Mouse (Mus musculus) embryonic facial prominence, embryonic 10.5 days (tissue): ENCODE data around the gene Rnf34. TPM values are rescaled to one million over a fixed set of nuclear protein-coding genes. Genes with fewer than 3 reads are reported as not detected.

Source experiments
- DNase-seq: peaks from one replicate; pipeline ENCODE4 v3.0.0-alpha.2; 2017; ENCODE audit warnings: low spot score
- H3K27ac ChIP-seq: fragments of 300-500 bp; sonication (generic); replicated peaks from 2 replicates; pipeline ENCODE4 v1.5.1; 2016; ENCODE audit warnings: mild to moderate bottlenecking
- H3K27me3 ChIP-seq: fragments of 300-500 bp; sonication (generic); replicated peaks from 2 replicates; pipeline ENCODE4 v1.6.1; 2016; ENCODE audit warnings: low read depth, mild to moderate bottlenecking; ENCODE audit not compliant: poor library complexity, severe bottlenecking
- H3K36me3 ChIP-seq: fragments of 300-500 bp; sonication (generic); replicated peaks from 2 replicates; pipeline ENCODE4 v1.6.1; 2016; ENCODE audit warnings: mild to moderate bottlenecking, moderate library complexity
- H3K4me1 ChIP-seq: fragments of 300-500 bp; sonication (generic); 2 replicates; pipeline ENCODE4 v1.6.1; 2016
- H3K4me3 ChIP-seq: fragments of 300-500 bp; sonication (generic); 2 replicates; pipeline ENCODE4 v1.5.1; 2016; ENCODE audit warnings: mild to moderate bottlenecking, moderate library complexity
- H3K9me3 ChIP-seq: fragments of 300-500 bp; sonication (generic); 2 replicates; pipeline ENCODE4 v1.6.1; 2016; ENCODE audit warnings: mild to moderate bottlenecking
- WGBS: fragments of 180-500 bp; shearing (Covaris S2); methylation state at CpG from one replicate; pipeline ENCODE4 v1.1.7; 2016; 5-methylcytosine and 5-hydroxymethylcytosine counted together
- polyA plus RNA-seq: library from polyadenylated mRNA; unstranded; fragments of >200 nt; fragmentation: Nextera tagmentation; extraction: Ambion mirVana; gene quantifications from 2 replicates; pipeline ENCODE4 v1.2.1, GENCODE M21; 2016

Rnf34 gene
- polyA plus RNA-seq, 1 experiment from 2014 or later, result 48.5 TPM

DNA sequence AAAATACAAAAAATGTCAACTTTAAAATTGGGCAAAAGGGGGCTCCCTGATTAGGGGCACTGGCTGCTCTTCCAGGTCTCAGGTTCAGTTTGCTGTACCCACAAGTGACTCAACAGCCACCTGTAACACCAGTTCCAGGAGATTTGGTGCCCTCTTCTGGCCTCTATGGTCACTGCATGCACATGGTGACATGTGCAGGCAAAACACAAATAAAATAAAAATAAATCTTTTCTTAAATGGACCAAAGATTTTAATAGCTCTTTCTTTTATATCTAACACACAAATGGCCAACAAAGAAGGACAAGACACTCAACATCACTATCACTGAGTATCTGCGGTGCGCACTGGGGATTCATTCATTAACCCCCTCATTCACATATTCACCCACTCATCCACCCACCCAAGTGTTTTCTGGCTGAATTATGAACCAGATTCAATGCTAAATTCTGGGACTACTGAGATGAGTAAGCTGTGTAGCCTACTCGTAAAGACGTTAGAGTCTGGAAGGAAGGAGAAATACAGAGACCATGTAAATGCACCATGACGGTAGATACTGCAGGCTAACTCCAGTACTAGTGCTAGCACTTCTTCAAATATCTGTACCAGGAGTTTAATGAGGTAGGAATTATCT lies 44.3 kb downstream of the Rnf34 start:
- WGBS, result 90% methylated on average over 5 of the region's 5 CpGs
- Histone ChIP-seq H3K27me3 (no peaks in the 10 kb centered on the region), H3K27ac (no peak overlapping the region), H3K4me1 (peaks cover 29% of the 10 kb centered on the region), H3K4me3 (no peak overlapping the region), H3K36me3 (peaks cover 33% of the 10 kb centered on the region), H3K9me3 (no peaks in the 10 kb centered on the region)
- peak; percentile 63 for DNase-seq

DNA sequence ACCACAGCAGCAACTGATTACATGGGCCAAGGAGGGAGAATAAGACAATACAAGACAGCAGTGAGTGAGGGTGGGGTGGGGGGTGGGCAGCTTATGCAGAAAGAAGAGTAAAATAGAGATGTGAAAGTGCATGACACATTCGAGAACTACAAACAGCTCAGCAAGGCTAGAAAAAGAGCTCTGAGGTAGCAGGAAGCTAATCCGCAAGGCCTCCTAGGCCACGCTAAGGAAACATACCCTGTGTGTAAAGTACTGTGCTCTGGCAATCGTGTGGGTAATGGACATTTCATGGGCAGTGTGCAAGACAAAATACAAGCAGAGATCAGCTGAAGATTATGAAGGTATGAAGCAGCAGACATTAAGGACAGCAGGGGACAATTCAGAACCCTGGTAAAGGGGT lies 45.0 kb downstream of the Rnf34 start:
- Histone ChIP-seq H3K4me3 (no peak overlapping the region), H3K27me3 (no peaks in the 10 kb centered on the region), H3K36me3 (peaks cover 32% of the 10 kb centered on the region), H3K9me3 (no peaks in the 10 kb centered on the region), H3K27ac (no peak overlapping the region), H3K4me1 (peaks cover 32% of the 10 kb centered on the region)
- DNase-seq, result no peak
- WGBS, result 79% methylated on average over 4 of the region's 4 CpGs

DNA sequence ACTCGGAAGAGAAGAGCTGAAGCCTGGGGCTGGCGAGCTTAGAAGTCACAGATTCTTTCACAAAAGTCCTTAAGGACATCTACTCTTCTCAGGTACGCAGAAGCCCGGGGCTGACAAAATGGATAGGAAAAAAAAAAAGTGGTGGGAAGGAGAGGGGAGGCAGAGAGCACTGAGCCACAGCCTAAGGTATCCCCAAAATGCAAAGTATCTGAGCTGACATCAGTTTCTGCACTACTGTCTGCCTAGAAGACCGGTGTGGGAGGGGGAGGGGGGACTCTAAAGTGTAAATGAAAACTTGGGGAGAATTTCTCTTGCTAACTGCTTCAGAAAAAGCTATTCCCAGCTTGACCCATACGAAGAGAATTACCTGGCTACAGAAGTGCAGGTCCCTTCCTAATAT lies 48.3 kb downstream of the Rnf34 start:
- H3K36me3 ChIP-seq, result peaks cover 8% of the 10 kb centered on the region
- no peak overlapping the region for H3K27ac ChIP-seq
- no peak for DNase-seq
- peak overlapping the region; percentile 85; the same call in 1 of the 2 replicates for H3K4me3 ChIP-seq
- 0 out of 2 replicates have a peak, but pooled peaks cover 4% of the 10 kb centered on the region for H3K27me3 ChIP-seq
- no peaks in the 10 kb centered on the region for H3K9me3 ChIP-seq
- WGBS, result 81% methylated on average over 6 of the region's 6 CpGs
- H3K4me1 ChIP-seq, result peaks cover 39% of the 10 kb centered on the region

DNA sequence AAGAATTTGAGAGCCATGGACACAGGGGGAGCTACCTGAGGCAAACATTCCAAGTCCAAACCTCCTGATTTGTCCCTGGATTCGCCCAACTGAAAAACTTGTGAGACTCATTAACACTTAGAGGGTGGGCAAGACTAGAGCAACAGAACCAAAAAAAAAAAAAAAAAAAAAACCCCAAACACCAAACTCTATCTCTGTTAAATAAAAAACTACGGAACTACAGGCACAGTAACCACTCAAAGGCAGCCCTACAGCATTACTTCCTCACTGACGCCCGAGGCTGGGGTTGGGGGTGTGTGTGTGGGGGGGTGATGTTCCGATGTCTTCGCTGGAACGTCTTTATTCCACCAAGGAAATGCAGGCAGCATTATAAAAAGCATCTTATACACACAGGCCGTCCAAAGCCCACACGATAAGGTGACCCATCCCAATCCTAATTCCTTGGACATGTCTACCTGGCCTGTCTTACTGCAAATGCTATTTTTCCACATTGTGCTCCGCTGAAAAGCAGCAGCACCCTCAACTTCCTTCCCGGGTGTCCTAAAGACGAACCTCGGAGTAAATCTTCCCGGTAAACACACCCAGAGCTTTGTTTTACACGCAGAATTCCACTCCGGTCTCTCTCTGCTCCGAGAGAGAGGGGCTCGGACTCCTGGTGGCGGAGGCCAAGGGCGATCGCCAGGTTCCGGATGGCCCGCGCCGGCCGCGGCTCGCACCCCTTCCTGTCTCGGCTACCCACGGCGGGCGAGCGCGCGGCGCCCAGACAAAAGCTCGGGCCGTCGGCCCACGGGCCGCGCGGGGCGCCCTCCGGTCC lies 49.3 kb downstream of the Rnf34 start:
- Histone ChIP-seq H3K27ac (peak overlapping the region; percentile 96), H3K9me3 (no peaks in the 10 kb centered on the region), H3K36me3 (peaks cover 7% of the 10 kb centered on the region; the same call in 1 of the 2 replicates), H3K4me3 (peak overlapping the region; percentile 85), H3K4me1 (peaks cover 44% of the 10 kb centered on the region), H3K27me3 (0 out of 2 replicates have a peak, but pooled peaks cover 4% of the 10 kb centered on the region)
- 4% methylated on average over 45 of the region's 45 CpGs for WGBS
- DNase-seq, result peak; percentile 60

DNA sequence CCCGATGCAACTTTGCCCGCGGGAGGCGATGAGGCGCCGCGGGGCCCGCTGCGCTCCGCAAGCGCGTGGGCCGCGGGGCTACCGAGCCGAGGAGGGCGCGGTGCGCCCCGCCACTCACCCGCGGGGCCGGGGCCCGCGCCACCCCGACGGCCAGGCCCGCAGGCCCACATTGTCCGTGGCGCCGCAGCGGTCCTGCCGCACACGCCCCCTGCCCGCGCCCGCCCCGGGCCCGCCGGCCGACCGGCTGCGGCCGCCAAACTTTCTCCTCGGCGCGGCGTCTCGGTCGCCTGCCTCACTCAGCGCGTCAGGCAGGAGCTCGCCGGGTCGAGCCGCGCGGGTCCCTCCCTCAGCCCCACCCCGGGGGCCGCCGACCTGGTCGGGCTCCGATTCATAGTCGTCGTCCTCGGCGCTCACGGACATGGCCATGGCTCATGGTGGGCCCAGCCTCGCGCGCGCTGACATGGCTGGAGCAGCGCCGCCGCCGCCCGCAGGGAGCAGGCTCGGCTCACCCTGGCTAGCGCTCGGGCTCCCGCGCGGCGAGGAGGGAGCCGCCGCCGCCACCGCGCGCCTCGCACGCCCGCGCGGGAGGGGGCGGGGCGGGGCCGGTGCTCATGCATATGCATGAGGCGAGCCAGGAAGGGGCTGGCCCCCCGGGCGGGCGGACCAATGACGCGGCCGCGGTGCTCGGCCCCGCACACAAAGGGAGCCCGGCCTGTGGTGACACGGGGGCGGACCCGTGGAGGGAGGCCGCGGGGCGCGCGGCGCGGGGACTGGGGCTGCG lies 50.1 kb downstream of the Rnf34 start:
- peaks cover 7% of the 10 kb centered on the region; the same call in 1 of the 2 replicates for H3K36me3 ChIP-seq
- peak overlapping the region; percentile 96 for H3K27ac ChIP-seq
- H3K27me3 ChIP-seq, result 0 out of 2 replicates have a peak, but pooled peaks cover 4% of the 10 kb centered on the region

DNA sequence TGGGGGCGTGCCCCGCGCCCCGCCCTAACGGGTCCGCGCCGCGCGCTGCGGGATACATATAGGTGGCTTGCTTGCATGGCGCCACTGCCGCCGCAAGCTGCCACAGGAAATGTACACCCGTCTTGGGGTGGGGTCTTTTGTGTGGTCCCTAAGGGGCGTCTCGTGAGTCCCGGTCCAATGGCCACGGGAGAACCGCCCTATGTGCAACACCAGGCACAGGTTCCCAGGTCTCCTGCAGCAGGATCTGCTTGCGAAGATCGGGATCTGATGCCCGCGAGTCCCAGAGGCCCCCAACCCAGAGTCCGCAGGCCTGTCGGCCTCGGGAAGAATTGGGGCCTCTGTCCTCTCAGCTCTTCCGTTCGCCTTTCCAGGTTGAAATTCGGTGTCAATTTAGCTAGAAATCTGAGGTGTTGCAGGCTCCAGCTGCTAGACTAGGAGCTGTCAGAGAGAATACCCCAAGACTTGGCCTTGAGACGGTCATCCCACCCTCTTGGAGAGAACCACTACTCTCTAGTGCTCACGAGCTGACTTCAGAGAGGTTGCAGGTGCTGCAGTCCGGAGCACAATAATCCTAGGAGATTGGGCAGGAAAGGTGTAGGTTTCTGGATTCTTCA lies 50.8 kb downstream of the Rnf34 start:
- Histone ChIP-seq H3K27ac (peak overlapping the region; percentile 96), H3K4me1 (peaks cover 40% of the 10 kb centered on the region), H3K36me3 (peaks cover 7% of the 10 kb centered on the region; the same call in 1 of the 2 replicates), H3K27me3 (0 out of 2 replicates have a peak, but pooled peaks cover 4% of the 10 kb centered on the region), H3K9me3 (no peaks in the 10 kb centered on the region), H3K4me3 (peak overlapping the region; percentile 85)
- no peak for DNase-seq
- WGBS, result 4% methylated on average over 33 of the region's 33 CpGs

More for the DNA sequence above, 50.1 kb downstream of the Rnf34 start:
- Histone ChIP-seq H3K4me1 (peaks cover 40% of the 10 kb centered on the region), H3K9me3 (no peaks in the 10 kb centered on the region), H3K4me3 (peak overlapping the region; percentile 85)
- WGBS, result under 1% methylated on average over 120 of the region's 120 CpGs
- peak; percentile 97 for DNase-seq

DNA sequence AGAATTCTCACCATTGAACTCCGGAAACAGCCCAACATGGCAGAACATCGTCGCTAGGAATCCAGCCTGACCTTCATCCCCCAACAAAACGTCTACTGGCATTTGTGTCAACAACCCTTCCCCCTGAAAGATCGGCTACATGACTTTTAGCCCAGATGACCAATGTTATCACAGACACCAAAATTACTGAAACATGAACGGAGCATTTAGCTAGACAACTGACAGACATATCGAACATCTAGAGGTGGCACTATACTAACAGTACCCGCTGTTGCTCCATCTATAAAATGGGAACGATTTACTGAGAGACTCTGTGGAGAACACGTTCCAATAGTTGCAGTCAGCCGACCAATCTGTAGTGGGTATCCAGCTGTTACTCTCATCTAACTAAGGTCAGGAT lies 51.3 kb downstream of the Rnf34 start:
- H3K4me1 ChIP-seq, result peaks cover 40% of the 10 kb centered on the region
- H3K27ac ChIP-seq, result peak overlapping the region; percentile 96; the same call in 1 of the 2 replicates
- H3K4me3 ChIP-seq, result peak overlapping the region; percentile 85
- H3K36me3 ChIP-seq, result peaks cover 7% of the 10 kb centered on the region; the same call in 1 of the 2 replicates
- 56% methylated on average over 11 of the region's 11 CpGs for WGBS
- H3K27me3 ChIP-seq, result 0 out of 2 replicates have a peak, but pooled peaks cover 4% of the 10 kb centered on the region
- DNase-seq, result no peak
- no peaks in the 10 kb centered on the region for H3K9me3 ChIP-seq

DNA sequence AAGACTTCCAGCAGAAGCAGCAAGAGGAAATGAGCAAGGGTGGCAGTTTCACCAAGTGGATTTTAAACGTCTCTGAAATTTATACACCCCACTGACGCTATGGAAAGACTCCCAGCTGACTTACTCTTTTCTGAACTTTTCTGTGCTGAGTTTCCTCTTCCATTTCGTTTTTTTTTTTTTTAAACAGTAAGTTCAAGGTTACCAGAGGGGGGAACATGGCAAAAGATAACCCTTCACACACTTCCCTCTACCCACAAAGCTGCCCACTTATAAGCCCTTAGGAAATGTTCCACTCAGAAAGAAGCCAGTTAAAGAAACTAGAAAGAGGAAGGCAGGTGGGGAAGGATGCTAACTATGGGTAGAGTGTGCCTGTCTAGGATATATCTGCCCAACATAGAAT lies 51.8 kb downstream of the Rnf34 start:
- DNase-seq, result no peak
- H3K4me3 ChIP-seq, result no peak overlapping the region
- peaks cover 37% of the 10 kb centered on the region for H3K4me1 ChIP-seq
- no peaks in the 10 kb centered on the region for H3K9me3 ChIP-seq
- H3K27ac ChIP-seq, result no peak overlapping the region
- 65% methylated on average over 3 of the region's 3 CpGs for WGBS
- H3K27me3 ChIP-seq, result 0 out of 2 replicates have a peak, but pooled peaks cover 4% of the 10 kb centered on the region
- peaks cover 7% of the 10 kb centered on the region; the same call in 1 of the 2 replicates for H3K36me3 ChIP-seq

DNA sequence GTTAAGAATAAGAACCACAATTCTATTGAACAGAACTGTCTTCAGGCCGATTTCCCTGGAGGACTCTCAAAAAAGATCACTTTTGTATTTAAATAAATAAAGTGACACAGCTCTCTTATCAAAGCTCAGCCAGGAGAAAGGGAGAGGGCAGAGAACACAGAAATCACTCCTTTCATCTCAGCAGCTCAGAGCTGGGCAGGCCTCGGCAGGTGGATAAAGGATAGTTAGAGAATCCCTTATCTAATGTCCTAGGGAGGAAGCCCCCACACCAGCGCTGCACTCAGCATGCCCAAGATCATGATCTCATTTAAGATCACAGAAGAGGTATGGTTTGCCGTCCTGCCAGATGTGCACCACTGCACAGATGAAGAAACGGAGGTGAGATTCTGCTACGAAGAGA lies 52.4 kb downstream of the Rnf34 start:
- H3K4me3 ChIP-seq, result no peak overlapping the region
- 83% methylated on average over 6 of the region's 6 CpGs for WGBS

DNA sequence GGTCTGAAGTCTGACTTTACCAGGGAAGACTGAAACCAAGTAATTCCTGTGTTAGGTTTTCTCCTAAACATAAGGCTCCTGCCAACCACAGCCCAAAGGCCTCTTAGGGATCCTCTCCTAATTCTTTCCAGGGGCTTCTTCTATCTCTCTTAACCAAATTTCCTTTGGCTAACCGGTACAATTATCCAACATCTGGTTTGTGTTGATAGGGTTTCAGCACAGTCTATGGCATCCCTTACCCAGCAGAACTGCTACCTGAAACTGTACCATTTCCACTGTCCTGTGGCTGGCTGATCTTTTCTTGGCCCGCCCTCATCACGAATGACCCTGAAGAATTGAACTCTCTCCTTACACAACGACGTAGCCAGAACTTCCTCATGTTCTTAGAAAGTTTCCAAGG lies 53.3 kb downstream of the Rnf34 start:
- no peak overlapping the region for H3K27ac ChIP-seq
- no peak overlapping the region for H3K4me3 ChIP-seq
- no peaks in the 10 kb centered on the region for H3K9me3 ChIP-seq
- no peaks in the 10 kb centered on the region for H3K36me3 ChIP-seq
- H3K27me3 ChIP-seq, result 0 out of 2 replicates have a peak, but pooled peaks cover 4% of the 10 kb centered on the region
- DNase-seq, result no peak
- WGBS, result 61% methylated on average over 5 of the region's 5 CpGs
- peaks cover 24% of the 10 kb centered on the region for H3K4me1 ChIP-seq

More for the DNA sequence above, 52.4 kb downstream of the Rnf34 start:
- Histone ChIP-seq H3K4me1 (peaks cover 33% of the 10 kb centered on the region), H3K36me3 (peaks cover 7% of the 10 kb centered on the region; the same call in 1 of the 2 replicates), H3K27me3 (0 out of 2 replicates have a peak, but pooled peaks cover 4% of the 10 kb centered on the region), H3K9me3 (no peaks in the 10 kb centered on the region), H3K27ac (no peak overlapping the region)
- DNase-seq, result no peak

DNA sequence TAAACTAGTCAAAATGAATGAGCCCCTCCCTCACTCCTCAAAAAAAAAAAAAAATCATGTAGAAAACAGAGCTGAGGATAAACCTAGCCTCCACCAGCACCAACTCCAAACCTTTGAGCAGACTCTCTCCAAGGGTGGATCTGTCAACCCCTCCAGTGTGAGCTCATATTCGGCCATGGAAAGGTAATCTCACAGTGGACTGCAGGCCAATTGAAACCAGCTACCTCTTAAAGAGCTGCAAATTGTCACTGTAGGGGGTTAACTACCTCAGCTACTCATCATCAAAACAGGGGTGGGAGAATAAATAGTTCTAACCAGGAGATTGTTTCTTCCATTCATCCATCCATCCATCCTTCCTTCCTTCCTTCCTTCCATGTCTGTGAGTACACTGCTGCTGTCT lies 57.3 kb downstream of the Rnf34 start:
- Histone ChIP-seq H3K9me3 (no peaks in the 10 kb centered on the region), H3K4me1 (peaks cover 6% of the 10 kb centered on the region), H3K27ac (no peak overlapping the region), H3K36me3 (no peaks in the 10 kb centered on the region), H3K4me3 (no peak overlapping the region), H3K27me3 (no peaks in the 10 kb centered on the region)
- WGBS, result 89% methylated on average over 1 of the region's 1 CpGs
- DNase-seq, result no peak

DNA sequence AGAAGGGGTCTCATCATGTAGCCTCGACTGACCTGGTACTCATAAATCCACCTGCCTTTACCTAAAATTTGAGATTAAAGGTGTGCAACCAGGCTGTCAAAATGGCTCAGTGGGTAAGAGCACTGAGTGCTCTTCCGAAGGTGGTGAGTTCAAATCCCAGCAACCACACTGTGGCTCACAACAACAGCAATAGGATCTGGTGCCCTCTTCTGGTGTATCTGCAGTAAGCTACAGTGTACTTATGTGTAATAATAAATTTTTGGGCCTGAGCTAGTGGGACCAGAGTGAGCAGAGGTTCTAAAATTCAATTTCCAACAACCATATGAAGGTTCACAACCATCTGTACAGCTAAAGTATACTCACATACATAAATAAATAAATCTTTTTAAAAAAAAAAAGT lies 58.2 kb downstream of the Rnf34 start:
- no peaks in the 10 kb centered on the region for H3K27me3 ChIP-seq
- H3K27ac ChIP-seq, result no peak overlapping the region
- no peak overlapping the region for H3K4me3 ChIP-seq
- H3K36me3 ChIP-seq, result peaks cover 6% of the 10 kb centered on the region
- DNase-seq, result no peak
- WGBS, result 86% methylated on average over 2 of the region's 2 CpGs
- H3K4me1 ChIP-seq, result peaks cover 6% of the 10 kb centered on the region
- H3K9me3 ChIP-seq, result no peaks in the 10 kb centered on the region
